Mouse (Mus musculus): Measurements from ENCODE around the gene Tmem214.

- TF ChIP-seq GATA1 (IDR thresholded peaks at IDR 0.05; ENCODE audit: low read length) (no peak), TAL1 (IDR thresholded peaks at IDR 0.05; ENCODE audit: low read length) (no peak)
Measured at GRCm38 (mm10) chr5:30878616-30879015, 10.8 kb downstream of the Tmem214 start.

Data from erythroblast, embryonic 14.5 days (primary cell).